Mouse (Mus musculus): ENCODE measurements around the gene Nrxn1.

GRCm38 (mm10) chr17:90207617-90208016, 885.3 kb downstream of the Nrxn1 start:
- TF ChIP-seq CTCF (IDR thresholded peaks at IDR 0.05; ENCODE audit: insufficient read depth, low read length) (no peak), POLR2A (IDR thresholded peaks at IDR 0.05; ENCODE audit: borderline replicate concordance, extremely low read depth, low read depth, low read length) (no peak)
